Mouse (Mus musculus) brain, embryonic 14.5 days (tissue): ENCODE data around the gene 1700025G04Rik.

Source experiments
- CTCF ChIP-seq: fragments of 200-500 bp; IDR thresholded peaks from 2 replicates; pipeline ENCODE4 v1.5.1; 2012; ENCODE audit warnings: inconsistent platforms, mild to moderate bottlenecking, moderate library complexity, borderline replicate concordance; ENCODE audit not compliant: insufficient read depth, insufficient read length; ENCODE audit errors: extremely low read depth
- POLR2A ChIP-seq: fragments of 200-500 bp; IDR thresholded peaks from 2 replicates; pipeline ENCODE4 v1.6.1; 2012; ENCODE audit warnings: mild to moderate bottlenecking, inconsistent platforms, borderline replicate concordance; ENCODE audit not compliant: poor library complexity, insufficient read depth, insufficient read length, severe bottlenecking; ENCODE audit errors: extremely low read depth

DNA sequence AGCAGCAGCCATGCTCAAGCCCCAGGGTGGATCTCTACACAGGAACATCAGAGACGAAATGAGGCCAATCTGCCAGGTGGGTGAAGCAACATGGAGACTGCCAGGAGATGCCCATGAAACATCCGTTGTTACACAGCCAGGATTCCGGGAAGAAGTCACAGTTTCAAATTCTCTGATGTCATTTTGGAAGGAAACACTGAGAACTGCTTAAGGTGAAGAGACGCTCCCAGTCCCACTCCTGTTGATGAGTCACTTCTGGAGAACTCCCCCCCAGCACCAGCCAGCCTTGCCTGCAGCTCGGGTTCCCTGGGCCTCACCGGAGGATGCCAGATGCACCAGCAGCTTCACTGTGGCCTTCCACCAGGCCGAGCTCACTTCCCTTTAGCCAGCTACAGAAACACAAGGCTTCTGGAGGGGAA, 90.5 kb downstream of the 1700025G04Rik start:
- TF ChIP-seq CTCF (no peak), POLR2A (no peak)
